Mouse (Mus musculus): ENCODE results near the gene Slirp. TPM values are rescaled to one million over a fixed set of nuclear protein-coding genes. Genes with fewer than 3 reads are reported as not detected.

The Slirp gene
- polyA plus RNA-seq, 1 experiment = 65.2 TPM

Other genes with a start within 250 kb of the Slirp start
- 0.83 and 1.5 TPM in 2 replicates for gene Samd15, start 244.2 kb upstream of the Slirp start, polyA plus RNA-seq (2012; rRNA removed)
- gene Tmed8, start 243.4 kb upstream of the Slirp start, polyA plus RNA-seq (2012; rRNA removed) = 11.7 and 13.9 TPM in 2 replicates
- gene Noxred1, start 205.2 kb upstream of the Slirp start, polyA plus RNA-seq (2012; rRNA removed) = 3.1 and 4.4 TPM in 2 replicates
- gene Vipas39, start 177.6 kb upstream of the Slirp start, polyA plus RNA-seq (2012; rRNA removed) = 64.5 and 72.3 TPM in 2 replicates
- gene Ahsa1, start 177.4 kb upstream of the Slirp start, polyA plus RNA-seq (2012; rRNA removed) = 151 and 160 TPM in 2 replicates
- 0.96 and 1.4 TPM in 2 replicates for gene Ism2, start 144.2 kb upstream of the Slirp start, polyA plus RNA-seq (2012; rRNA removed)
- 24.6 and 31.0 TPM in 2 replicates for gene Sptlc2, start 55.5 kb upstream of the Slirp start, polyA plus RNA-seq (2012; rRNA removed)
- 30.0 and 32.2 TPM in 2 replicates for gene Alkbh1, start 121 bp downstream of the Slirp start, polyA plus RNA-seq (2012; rRNA removed)
- 41.8 and 45.4 TPM in 2 replicates for gene Snw1, start 28.4 kb downstream of the Slirp start, polyA plus RNA-seq (2012; rRNA removed)
- gene Gm5788, start 50.8 kb downstream of the Slirp start, polyA plus RNA-seq (2012; rRNA removed) = not detected in 2 replicates
- not detected in 2 replicates for gene Gm8300, start 70.4 kb downstream of the Slirp start, polyA plus RNA-seq (2012; rRNA removed)
- not detected in 2 replicates for gene Oog1, start 158.8 kb downstream of the Slirp start, polyA plus RNA-seq (2012; rRNA removed)
- gene Gm4027, start 175.0 kb downstream of the Slirp start, polyA plus RNA-seq (2012; rRNA removed) = not detected in 2 replicates
- not detected in 2 replicates for gene Gm16381, start 200.7 kb downstream of the Slirp start, polyA plus RNA-seq (2012; rRNA removed)